Mouse (Mus musculus) C2C12 (cell line): ENCODE results near the gene Gm9513. TPM values are rescaled to one million over a fixed set of nuclear protein-coding genes. Genes with fewer than 3 reads are reported as not detected.

Source experiments
- H3K27me3 ChIP-seq: one replicate; pipeline ENCODE4 v1.6.1; 2011; ENCODE audit not compliant: control insufficient read depth, insufficient read depth, insufficient read length
- H3K36me3 ChIP-seq: one replicate; pipeline ENCODE4 v1.6.1; 2011; ENCODE audit not compliant: control insufficient read depth, insufficient read depth
- H3K4me3 ChIP-seq: one replicate; pipeline ENCODE4 v1.5.1; 2011; ENCODE audit warnings: mild to moderate bottlenecking, control low read depth; ENCODE audit not compliant: poor library complexity, insufficient read depth, severe bottlenecking
- H3K79me2 ChIP-seq: one replicate; pipeline ENCODE4 v1.6.1; 2011; ENCODE audit not compliant: control insufficient read depth, insufficient read depth
- H3K79me3 ChIP-seq: one replicate; pipeline ENCODE4 v1.6.1; 2011; ENCODE audit warnings: low read depth, control low read depth
- H3ac ChIP-seq: one replicate; pipeline ENCODE3; 2011; ENCODE audit warnings: low read depth; ENCODE audit not compliant: control insufficient read depth, insufficient read length
- CEBPB ChIP-seq: IDR thresholded peaks from one replicate; pipeline ENCODE4 v1.6.1; 2011; ENCODE audit warnings: low read depth, mild to moderate bottlenecking, control low read depth, moderate library complexity
- CTCF ChIP-seq: IDR thresholded peaks from one replicate; pipeline ENCODE4 v1.5.1; 2011; ENCODE audit not compliant: control insufficient read depth, insufficient read depth, insufficient read length
- FOSL1 ChIP-seq: IDR thresholded peaks from one replicate; pipeline ENCODE4 v1.8.0; 2011; ENCODE audit warnings: mild to moderate bottlenecking, low read length; ENCODE audit not compliant: poor library complexity, insufficient read depth, severe bottlenecking
- MAX ChIP-seq: IDR thresholded peaks from one replicate; pipeline ENCODE4 v1.6.1; 2011; ENCODE audit warnings: mild to moderate bottlenecking, control low read depth
- MYOD1 ChIP-seq: IDR thresholded peaks from one replicate; pipeline ENCODE4 v1.6.1; 2011; ENCODE audit warnings: low read depth; ENCODE audit not compliant: control insufficient read depth, insufficient read length
- MYOG ChIP-seq: IDR thresholded peaks from one replicate; pipeline ENCODE4 v1.6.1; 2011; ENCODE audit not compliant: control insufficient read depth, insufficient read length; ENCODE audit errors: extremely low read depth
- USF1 ChIP-seq: IDR thresholded peaks from one replicate; pipeline ENCODE4 v1.6.1; 2011; ENCODE audit warnings: low read depth, mild to moderate bottlenecking, control low read depth, moderate library complexity
- long read RNA-seq, 2 experiments: library from polyadenylated mRNA; unstranded; transcript quantifications; one replicate each; pipeline ENCODE4 v2.0.0; 2019 to 2020
- polyA plus RNA-seq: library from polyadenylated mRNA; unstranded; fragments of >200 nt; fragmentation: generic; extraction: Trizol; gene quantifications from one replicate; pipeline ENCODE4 v1.2.1, GENCODE M21; 2012; ENCODE audit warnings: missing spikeins

The Gm9513 gene
- polyA plus RNA-seq: not detected
- long read RNA-seq, experiment 1: 0 reads
- long read RNA-seq, experiment 2: 0 reads

DNA sequence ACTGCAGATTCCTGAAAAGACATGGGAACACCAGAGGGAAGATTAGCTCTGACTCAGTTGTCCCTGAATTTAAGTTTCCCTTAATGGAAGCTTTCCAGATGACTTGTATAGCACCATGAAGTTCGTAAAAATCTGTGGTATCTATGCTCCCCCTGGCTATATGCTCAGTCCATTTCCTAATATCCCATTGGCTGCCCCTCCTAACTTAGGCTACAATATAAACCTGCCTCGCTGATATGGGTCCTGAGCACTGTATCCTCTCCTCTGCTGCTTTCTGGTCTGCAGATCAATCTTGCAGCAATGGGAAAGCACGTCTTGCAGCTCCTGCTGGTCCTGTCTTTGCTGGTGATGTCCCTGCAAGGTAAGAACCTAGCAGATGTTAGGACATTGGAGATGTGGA, at the start of gene Gm9513:
Gm9513 (plus strand) TSS at position 301 of the 400 bp plus-strand sequence.
- Histone ChIP-seq H3K27me3 (no peaks in the 10 kb centered on the region), H3K79me3 (no peaks in the 10 kb centered on the region), H3K36me3 (no peaks in the 10 kb centered on the region), H3K4me3 (no peak within 1 kb of the TSS), H3K79me2 (no peaks in the 10 kb centered on the region), H3ac (no peak within 1 kb of the TSS)
- TF ChIP-seq CTCF: no peak
- TF ChIP-seq CEBPB: no peak
- TF ChIP-seq FOSL1: no peak
- TF ChIP-seq MYOD1: no peak
- TF ChIP-seq MAX: no peak
- TF ChIP-seq USF1: no peak

DNA sequence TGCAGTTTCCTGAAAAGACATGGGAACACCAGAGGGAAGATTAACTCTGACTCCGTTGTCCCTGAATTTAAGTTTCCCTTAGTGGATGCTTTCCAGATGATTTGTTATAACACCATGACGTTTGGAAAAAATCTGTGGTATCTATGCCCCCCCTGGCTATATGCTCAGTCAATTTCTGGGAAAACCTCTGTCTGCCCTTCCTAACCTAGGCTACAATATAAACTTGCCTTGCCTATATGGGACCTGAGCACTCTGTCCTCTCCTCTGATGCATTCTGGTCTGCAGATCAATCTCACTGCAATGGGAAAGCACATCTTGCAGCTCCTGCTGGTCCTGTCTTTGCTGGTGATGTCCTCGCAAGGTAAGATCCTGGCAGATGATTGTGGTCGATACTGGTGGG, 43.9 kb upstream of the Gm9513 start, which contains the start of gene Gm7257:
Gm7257 (plus strand) TSS at position 301 of the 400 bp plus-strand sequence.
- no peaks in the 10 kb centered on the region for H3K27me3 ChIP-seq
- no peak within 1 kb of the TSS for H3ac ChIP-seq
- no peak within 1 kb of the TSS for H3K4me3 ChIP-seq
- H3K79me3 ChIP-seq: no peaks in the 10 kb centered on the region
- H3K79me2 ChIP-seq: no peaks in the 10 kb centered on the region
- TF ChIP-seq MAX (no peak), CEBPB (no peak), MYOG (no peak), USF1 (no peak), CTCF (no peak)
- no peaks in the 10 kb centered on the region for H3K36me3 ChIP-seq

DNA sequence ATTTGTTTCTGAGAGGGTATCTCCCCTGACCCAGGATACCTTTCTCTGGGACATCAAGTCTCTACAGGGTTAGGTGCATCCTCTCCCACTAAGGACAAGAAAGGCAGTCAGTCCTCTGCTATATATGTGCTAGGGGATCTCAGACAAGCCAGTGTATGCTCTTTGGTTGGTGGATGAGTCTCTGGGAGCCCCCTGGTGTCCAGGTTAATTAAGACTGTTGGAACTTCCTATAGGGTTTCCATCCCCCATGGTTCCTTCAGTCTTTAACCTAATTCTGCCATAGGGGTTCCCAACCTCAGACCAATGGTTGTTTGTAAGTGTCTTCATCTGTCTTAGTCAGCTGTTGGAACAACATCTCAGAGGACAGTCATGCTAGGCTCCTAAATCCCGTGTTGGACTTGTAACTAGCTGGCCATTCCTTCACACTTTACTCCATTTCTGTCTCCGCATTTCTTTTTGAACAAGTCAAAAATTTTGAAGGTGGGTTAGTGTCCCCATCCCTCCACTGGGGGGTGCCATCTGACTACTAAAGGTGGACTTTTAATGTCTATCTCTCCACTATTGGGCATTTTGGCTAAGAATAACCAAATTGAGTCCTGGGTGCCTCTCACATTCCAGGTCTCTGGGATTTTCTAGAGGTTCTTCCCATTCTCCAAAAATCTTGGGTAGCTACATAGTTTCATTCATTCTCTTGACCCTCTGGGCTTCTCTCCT, 40.2 kb upstream of the Gm9513 start:
- H3K79me2 ChIP-seq: no peaks in the 10 kb centered on the region
- H3ac ChIP-seq: no peak overlapping the region
- H3K36me3 ChIP-seq: no peaks in the 10 kb centered on the region
- no peak overlapping the region for H3K4me3 ChIP-seq
- TF ChIP-seq FOSL1 (no peak), USF1 (no peak), CEBPB (no peak), CTCF (no peak), MYOG (no peak), MYOD1 (no peak), MAX (no peak)
- no peaks in the 10 kb centered on the region for H3K79me3 ChIP-seq
- H3K27me3 ChIP-seq: no peaks in the 10 kb centered on the region

DNA sequence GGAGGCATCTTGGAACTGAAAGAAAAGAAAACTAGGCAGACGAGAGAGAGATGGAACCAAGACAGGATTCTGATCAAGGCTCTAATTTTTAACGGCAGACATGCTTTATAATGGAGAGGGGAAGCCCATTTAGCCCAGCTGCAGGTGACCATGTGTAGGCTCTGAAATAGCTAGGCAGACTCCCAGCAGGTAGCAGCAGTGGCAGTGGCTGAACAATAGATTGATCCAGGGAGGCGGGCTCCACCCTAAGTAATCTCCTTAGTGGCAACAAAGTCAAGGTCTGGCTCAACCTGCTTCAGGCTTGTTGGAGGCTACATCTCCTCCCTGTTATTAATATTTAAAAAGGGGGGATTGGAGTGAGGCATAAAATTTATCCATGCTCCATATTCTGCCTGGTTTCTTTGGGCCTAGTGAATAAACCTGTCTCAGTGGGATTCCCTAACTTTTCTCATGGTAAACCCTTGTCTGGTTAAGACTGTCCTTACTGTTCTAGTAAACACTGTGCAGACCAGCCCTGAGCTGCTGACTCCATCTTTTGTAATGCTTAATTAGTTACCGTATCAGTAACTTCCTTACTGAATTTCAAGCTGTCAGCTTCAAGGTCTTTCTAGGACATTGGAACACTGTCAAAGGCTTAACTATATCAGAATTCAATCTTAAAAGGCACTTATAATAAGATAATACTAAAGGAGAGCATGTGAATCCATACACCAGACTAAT, 19.2 kb downstream of the Gm9513 start:
- Histone ChIP-seq H3ac (no peak overlapping the region), H3K36me3 (no peaks in the 10 kb centered on the region), H3K79me2 (no peaks in the 10 kb centered on the region), H3K79me3 (no peaks in the 10 kb centered on the region), H3K4me3 (no peak overlapping the region), H3K27me3 (no peaks in the 10 kb centered on the region)
- no peak for TF ChIP-seq FOSL1
- TF ChIP-seq CEBPB: no peak
- TF ChIP-seq CTCF: no peak
- TF ChIP-seq MAX: no peak
- TF ChIP-seq MYOD1: no peak
- no peak for TF ChIP-seq USF1
- no peak for TF ChIP-seq MYOG

DNA sequence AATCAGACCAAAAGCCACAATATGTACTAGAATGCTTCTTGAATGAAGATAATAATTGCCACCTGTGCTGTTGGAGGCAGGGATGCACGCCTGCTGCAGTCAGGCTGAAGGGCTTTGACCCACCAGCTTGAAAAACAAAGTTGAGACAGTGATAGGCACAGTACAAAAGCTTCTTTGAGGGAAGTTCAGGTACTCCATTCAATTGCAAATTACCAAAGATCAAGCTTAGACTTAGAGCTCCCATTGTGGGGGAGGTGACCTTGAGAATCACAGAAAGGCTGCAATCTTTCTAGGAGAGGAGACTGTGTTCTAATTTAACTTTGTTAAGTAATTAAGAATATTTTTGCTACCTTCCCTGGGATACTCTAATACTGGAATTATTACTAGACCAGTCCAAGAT, 20.4 kb downstream of the Gm9513 start:
- H3ac ChIP-seq: no peak overlapping the region
- no peaks in the 10 kb centered on the region for H3K27me3 ChIP-seq
- H3K79me2 ChIP-seq: no peaks in the 10 kb centered on the region
- no peak for TF ChIP-seq CEBPB
- no peak for TF ChIP-seq MAX
- no peak for TF ChIP-seq MYOD1
- TF ChIP-seq MYOG: no peak
- TF ChIP-seq USF1: no peak
- no peak overlapping the region for H3K4me3 ChIP-seq
- no peaks in the 10 kb centered on the region for H3K79me3 ChIP-seq
- H3K36me3 ChIP-seq: no peaks in the 10 kb centered on the region

DNA sequence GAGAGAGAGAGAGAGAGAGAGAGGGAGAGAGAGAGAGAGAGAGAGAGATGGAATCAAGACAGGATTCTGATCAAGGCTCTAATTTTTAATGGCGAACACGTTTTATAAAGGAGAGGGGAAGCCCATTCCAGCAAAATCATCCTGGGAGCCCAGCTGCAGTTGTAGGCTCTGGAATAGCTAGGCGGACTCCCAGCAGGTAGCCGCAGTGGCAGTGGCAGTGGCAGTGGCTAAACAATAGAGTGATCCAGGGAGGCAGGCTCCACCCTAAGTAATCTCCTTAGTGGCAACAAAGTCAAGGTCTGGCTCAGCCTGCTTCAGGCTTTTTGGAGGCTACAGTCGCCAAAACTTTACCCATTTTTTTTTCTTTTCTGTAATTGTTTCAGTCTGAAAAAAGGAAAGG, 28.8 kb downstream of the Gm9513 start:
- H3K79me3 ChIP-seq: no peaks in the 10 kb centered on the region
- no peaks in the 10 kb centered on the region for H3K27me3 ChIP-seq
- TF ChIP-seq MAX (no peak), FOSL1 (no peak)
- H3K4me3 ChIP-seq: no peak overlapping the region
- H3K79me2 ChIP-seq: no peaks in the 10 kb centered on the region
- H3ac ChIP-seq: no peak overlapping the region
- no peaks in the 10 kb centered on the region for H3K36me3 ChIP-seq

Other genes starting within 250 kb of the Gm9513 start
- gene Gm7257, start 43.8 kb upstream of the Gm9513 start, polyA plus RNA-seq: not detected
- gene Gm5615, start 66.3 kb downstream of the Gm9513 start, polyA plus RNA-seq: not detected
- not detected for gene Gm17689, start 107.0 kb downstream of the Gm9513 start, polyA plus RNA-seq
- gene A630095E13Rik, start 167.7 kb downstream of the Gm9513 start, polyA plus RNA-seq: 0.07 TPM
- 0.04 TPM for gene Acrv1, start 217.6 kb downstream of the Gm9513 start, polyA plus RNA-seq